Mouse (Mus musculus) C2C12 (cell line): Measurements from ENCODE around the gene Tnn. TPM values are rescaled to one million over a fixed set of nuclear protein-coding genes. Genes with fewer than 3 reads are reported as not detected.

ENCODE experiments used
- H3K27me3 ChIP-seq: one replicate; pipeline ENCODE4 v1.6.1; 2011; ENCODE audit not compliant: control insufficient read depth, insufficient read depth, insufficient read length
- H3K36me3 ChIP-seq: one replicate; pipeline ENCODE4 v1.6.1; 2011; ENCODE audit not compliant: control insufficient read depth, insufficient read depth
- H3K4me3 ChIP-seq: one replicate; pipeline ENCODE4 v1.5.1; 2011; ENCODE audit warnings: mild to moderate bottlenecking, control low read depth; ENCODE audit not compliant: poor library complexity, insufficient read depth, severe bottlenecking
- H3K79me2 ChIP-seq: one replicate; pipeline ENCODE4 v1.6.1; 2011; ENCODE audit not compliant: control insufficient read depth, insufficient read depth
- H3K79me3 ChIP-seq: one replicate; pipeline ENCODE4 v1.6.1; 2011; ENCODE audit warnings: low read depth, control low read depth
- H3ac ChIP-seq: one replicate; pipeline ENCODE3; 2011; ENCODE audit warnings: low read depth; ENCODE audit not compliant: control insufficient read depth, insufficient read length
- CEBPB ChIP-seq: IDR thresholded peaks from one replicate; pipeline ENCODE4 v1.6.1; 2011; ENCODE audit warnings: low read depth, mild to moderate bottlenecking, control low read depth, moderate library complexity
- CTCF ChIP-seq: IDR thresholded peaks from one replicate; pipeline ENCODE4 v1.5.1; 2011; ENCODE audit not compliant: control insufficient read depth, insufficient read depth, insufficient read length
- FOSL1 ChIP-seq: IDR thresholded peaks from one replicate; pipeline ENCODE4 v1.8.0; 2011; ENCODE audit warnings: mild to moderate bottlenecking, low read length; ENCODE audit not compliant: poor library complexity, insufficient read depth, severe bottlenecking
- MAX ChIP-seq: IDR thresholded peaks from one replicate; pipeline ENCODE4 v1.6.1; 2011; ENCODE audit warnings: mild to moderate bottlenecking, control low read depth
- MYOD1 ChIP-seq: IDR thresholded peaks from one replicate; pipeline ENCODE4 v1.6.1; 2011; ENCODE audit warnings: low read depth; ENCODE audit not compliant: control insufficient read depth, insufficient read length
- MYOG ChIP-seq: IDR thresholded peaks from one replicate; pipeline ENCODE4 v1.6.1; 2011; ENCODE audit not compliant: control insufficient read depth, insufficient read length; ENCODE audit errors: extremely low read depth
- USF1 ChIP-seq: IDR thresholded peaks from one replicate; pipeline ENCODE4 v1.6.1; 2011; ENCODE audit warnings: low read depth, mild to moderate bottlenecking, control low read depth, moderate library complexity
- polyA plus RNA-seq: library from polyadenylated mRNA; unstranded; fragments of >200 nt; fragmentation: generic; extraction: Trizol; gene quantifications from one replicate; pipeline ENCODE4 v1.2.1, GENCODE M21; 2012; ENCODE audit warnings: missing spikeins

The Tnn gene
- polyA plus RNA-seq, 1 experiment = not detected

DNA sequence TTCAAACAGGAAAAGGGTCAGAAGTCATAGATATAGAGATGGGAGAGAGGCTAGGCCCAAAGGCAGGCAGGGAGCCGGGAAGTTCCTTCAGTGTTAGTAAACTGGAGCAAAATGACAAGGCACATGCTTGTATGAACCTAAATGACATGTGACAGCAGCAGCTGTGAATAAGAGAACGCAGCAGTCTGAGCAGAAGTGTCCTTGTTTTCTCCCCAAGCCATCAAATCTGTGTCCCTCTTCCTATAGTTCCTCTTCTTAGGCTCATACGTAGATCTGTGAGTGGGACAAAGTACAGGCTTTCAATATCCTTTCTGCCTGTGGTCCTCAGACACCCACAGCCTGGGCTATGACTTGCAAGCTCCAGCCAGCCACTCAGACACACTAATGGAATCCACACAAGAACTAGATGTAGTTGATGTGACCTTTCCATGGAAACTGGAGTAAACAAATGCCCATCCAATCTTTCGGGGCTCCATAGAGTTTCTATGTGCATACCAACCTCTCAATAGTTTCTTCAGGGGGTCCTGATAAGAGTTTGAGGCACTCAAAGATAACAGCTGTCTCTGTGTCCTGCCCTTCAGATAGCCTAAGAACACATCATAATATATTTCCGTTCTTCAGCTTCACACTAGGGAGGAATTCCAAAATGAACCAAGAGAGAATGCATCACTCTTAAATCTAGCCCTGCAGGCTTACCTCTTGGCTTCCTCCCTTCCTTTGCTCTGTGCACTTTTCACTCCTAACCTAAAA lies 104.1 kb downstream of the Tnn start:
- no peak overlapping the region for H3ac ChIP-seq
- H3K27me3 ChIP-seq = no peaks in the 10 kb centered on the region
- H3K36me3 ChIP-seq = no peaks in the 10 kb centered on the region
- no peaks in the 10 kb centered on the region for H3K79me3 ChIP-seq
- H3K79me2 ChIP-seq = no peaks in the 10 kb centered on the region
- TF ChIP-seq CTCF = no peak
- no peak for TF ChIP-seq MAX
- TF ChIP-seq CEBPB = no peak
- no peak overlapping the region for H3K4me3 ChIP-seq

DNA sequence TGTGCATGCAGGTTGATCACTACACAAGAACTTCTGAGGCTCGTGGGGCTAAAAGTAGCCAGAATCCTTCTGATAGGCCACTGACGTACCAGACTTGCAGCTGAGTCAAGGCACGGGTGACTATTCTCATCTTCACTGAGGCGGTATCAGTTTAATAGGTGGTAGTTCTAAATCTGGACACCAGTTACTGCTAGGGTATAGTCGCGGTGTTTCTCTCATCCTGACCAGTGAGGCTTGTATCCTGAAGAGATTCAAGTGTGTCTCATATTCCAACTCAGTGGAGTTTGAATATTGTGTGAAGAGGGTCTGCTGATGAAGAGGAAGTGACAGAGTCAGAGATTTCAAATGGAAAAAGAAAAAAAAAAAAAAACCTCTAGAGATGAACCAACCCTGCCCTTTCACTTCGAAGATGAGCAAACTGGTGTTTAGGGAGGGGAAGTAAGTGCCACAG lies 105.9 kb downstream of the Tnn start:
- H3K79me2 ChIP-seq = no peaks in the 10 kb centered on the region
- H3ac ChIP-seq = no peak overlapping the region
- TF ChIP-seq MYOG (no peak), MYOD1 (no peak), USF1 (no peak), CTCF (no peak), FOSL1 (no peak)
- H3K36me3 ChIP-seq = no peaks in the 10 kb centered on the region
- no peak overlapping the region for H3K4me3 ChIP-seq
- H3K79me3 ChIP-seq = no peaks in the 10 kb centered on the region
- no peaks in the 10 kb centered on the region for H3K27me3 ChIP-seq

DNA sequence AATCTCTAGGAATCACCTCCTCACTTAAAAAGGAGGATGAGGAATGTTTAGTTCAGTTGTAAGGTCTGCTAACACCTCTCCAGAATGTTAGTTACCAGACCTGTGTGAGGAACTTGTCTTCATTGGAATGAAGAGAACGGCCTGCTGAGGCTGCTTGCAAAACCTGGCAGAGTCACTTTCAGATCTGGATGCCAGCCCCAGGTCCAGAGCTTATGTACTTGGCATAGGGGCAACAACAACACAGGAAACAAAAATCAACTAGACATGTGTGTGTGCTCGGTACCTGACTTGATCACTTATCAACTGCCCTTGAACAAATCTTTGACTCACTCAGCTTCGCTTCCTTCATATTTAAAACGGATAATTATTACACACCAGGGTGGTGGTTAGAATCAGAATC lies 106.6 kb downstream of the Tnn start:
- H3K27me3 ChIP-seq = no peaks in the 10 kb centered on the region
- H3K79me2 ChIP-seq = no peaks in the 10 kb centered on the region
- H3K36me3 ChIP-seq = no peaks in the 10 kb centered on the region
- H3ac ChIP-seq = no peak overlapping the region
- H3K79me3 ChIP-seq = no peaks in the 10 kb centered on the region
- TF ChIP-seq MYOG (no peak), FOSL1 (no peak), MAX (no peak), MYOD1 (no peak), CEBPB (no peak), CTCF (no peak), USF1 (no peak)
- H3K4me3 ChIP-seq = no peak overlapping the region

DNA sequence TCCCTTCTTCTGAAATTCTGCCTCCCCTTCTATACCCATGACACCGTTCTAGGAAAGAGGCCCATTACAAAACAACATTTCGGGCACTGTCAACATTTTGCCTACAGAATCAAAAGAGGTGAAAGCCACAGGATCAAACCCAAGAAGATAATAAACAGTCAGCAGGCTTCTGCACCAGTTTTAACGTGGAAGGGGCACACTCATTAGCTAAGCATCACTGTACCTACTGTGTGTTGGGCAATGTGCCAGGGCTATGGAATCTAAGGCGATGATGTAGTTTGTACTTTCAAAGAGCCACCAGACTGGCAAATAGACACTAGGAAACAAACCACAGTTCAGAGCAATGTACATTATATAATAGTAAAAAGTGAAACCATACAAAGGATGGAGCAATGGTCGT lies 107.4 kb downstream of the Tnn start:
- Histone ChIP-seq H3K27me3 (no peaks in the 10 kb centered on the region), H3K79me3 (no peaks in the 10 kb centered on the region), H3ac (no peak overlapping the region), H3K36me3 (no peaks in the 10 kb centered on the region), H3K4me3 (no peak overlapping the region), H3K79me2 (no peaks in the 10 kb centered on the region)
- no peak for TF ChIP-seq MYOD1
- no peak for TF ChIP-seq MAX
- TF ChIP-seq CEBPB = no peak
- TF ChIP-seq CTCF = no peak
- TF ChIP-seq MYOG = no peak
- TF ChIP-seq USF1 = no peak
- no peak for TF ChIP-seq FOSL1

DNA sequence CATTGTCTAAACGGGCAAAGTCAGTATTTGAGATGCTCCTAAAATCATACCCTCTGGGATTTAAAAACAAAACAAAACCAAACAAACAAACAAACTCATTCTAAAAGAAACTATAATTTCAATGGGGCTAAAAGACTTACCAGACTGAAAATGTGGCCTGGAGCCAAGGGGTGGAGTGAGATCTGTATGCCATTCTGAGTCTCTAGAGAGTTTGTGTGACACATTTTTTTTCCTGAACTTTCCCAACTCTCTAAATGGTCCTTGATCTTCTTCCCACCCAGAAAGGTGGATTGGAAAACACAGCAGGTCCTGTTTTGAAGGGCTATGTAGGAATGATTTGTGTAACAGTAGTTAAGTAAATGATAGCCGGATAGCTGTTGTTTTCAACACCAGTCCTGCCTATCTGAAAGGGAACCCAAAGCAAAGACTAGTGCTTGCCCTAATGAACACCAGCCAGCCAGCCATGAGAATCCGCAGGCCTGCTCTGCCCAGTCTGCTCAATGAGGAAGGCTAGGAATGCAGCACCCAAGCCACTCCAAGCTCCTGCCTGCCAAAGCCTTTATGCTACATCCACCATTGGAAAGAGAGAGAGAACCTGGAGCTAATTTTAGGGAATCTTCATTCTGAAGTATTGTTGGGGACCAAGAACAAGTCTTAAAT lies 108.2 kb downstream of the Tnn start:
- no peaks in the 10 kb centered on the region for H3K79me3 ChIP-seq
- H3K36me3 ChIP-seq = no peaks in the 10 kb centered on the region
- TF ChIP-seq CEBPB (no peak), FOSL1 (no peak), MAX (no peak), MYOG (no peak), MYOD1 (no peak)
- no peak overlapping the region for H3ac ChIP-seq
- H3K79me2 ChIP-seq = no peaks in the 10 kb centered on the region
- H3K27me3 ChIP-seq = no peaks in the 10 kb centered on the region
- H3K4me3 ChIP-seq = peak overlapping the region; percentile 11
